Mouse (Mus musculus): ENCODE data around the gene Per2. TPM values are rescaled to one million over a fixed set of nuclear protein-coding genes. Genes with fewer than 3 reads are reported as not detected.

Per2 gene
- total RNA-seq, 2 experiments from 2014 or later = 14.6 to 16.0 TPM

- intact Hi-C loops (cut with DNase I) = no loop called here
Observed at GRCm38 (mm10) chr1:91441855-91442254, 17.3 kb downstream of the Per2 start.

GRCm38 (mm10) chr1:91439776-91440175 lies 19.3 kb downstream of the Per2 start:
- DNase-seq (ENCODE audit: extremely low spot score in 1 of 2, low spot score in 2 of 2) = no peak
- intact Hi-C loops (cut with DNase I) = no loop called here

More at GRCm38 (mm10) chr1:91441855-91442254, 17.3 kb downstream of the Per2 start:
- DNase-seq (ENCODE audit: extremely low spot score in 1 of 2, low spot score in 2 of 2) = no peak

- no peak for DNase-seq (ENCODE audit: extremely low spot score in 1 of 2, low spot score in 2 of 2)
- intact Hi-C loops (cut with DNase I) = no loop called here
Observed at GRCm38 (mm10) chr1:91437573-91437972, 21.6 kb downstream of the Per2 start.

- no peak for DNase-seq (ENCODE audit: extremely low spot score in 1 of 2, low spot score in 2 of 2)
Observed at GRCm38 (mm10) chr1:91437083-91437400, 22.1 kb downstream of the Per2 start.

GRCm38 (mm10) chr1:91436380-91437082 lies 22.6 kb downstream of the Per2 start:
- DNase-seq (ENCODE audit: extremely low spot score in 1 of 2, low spot score in 2 of 2) = peak in 1 of 2 experiments; percentile 80
- intact Hi-C loops (cut with DNase I) = no loop called here

More at GRCm38 (mm10) chr1:91437083-91437400, 22.1 kb downstream of the Per2 start:
- intact Hi-C loops (cut with DNase I) = no loop called here

- peak in 1 of 2 experiments; percentile 48 for DNase-seq (ENCODE audit: extremely low spot score in 1 of 2, low spot score in 2 of 2)
- intact Hi-C loops (cut with DNase I) = no loop called here
Observed at GRCm38 (mm10) chr1:91435606-91436130, 23.5 kb downstream of the Per2 start.

GRCm38 (mm10) chr1:91434905-91435304 lies 24.2 kb downstream of the Per2 start:
- intact Hi-C loops (cut with DNase I) = no loop called here
- DNase-seq (ENCODE audit: extremely low spot score in 1 of 2, low spot score in 2 of 2) = no peak

- no peak for DNase-seq (ENCODE audit: extremely low spot score in 1 of 2, low spot score in 2 of 2)
- intact Hi-C loops (cut with DNase I) = no loop called here
Observed at GRCm38 (mm10) chr1:91430761-91431160, 28.4 kb downstream of the Per2 start.

GRCm38 (mm10) chr1:91429212-91429611 lies 29.9 kb downstream of the Per2 start:
- intact Hi-C loops (cut with DNase I) = loop anchor here (5.0 kb wide), 1 partner anchor 53 kb away; no protein-coding TSS in a partner anchor
- DNase-seq (ENCODE audit: extremely low spot score in 1 of 2, low spot score in 2 of 2) = no peak

- intact Hi-C loops (cut with DNase I) = loop anchor here (5.0 kb wide), 1 partner anchor 54 kb away; no protein-coding TSS in a partner anchor
- DNase-seq (ENCODE audit: extremely low spot score in 1 of 2, low spot score in 2 of 2) = peak; percentile 62 to 87
Observed at GRCm38 (mm10) chr1:91428614-91429013, 30.5 kb downstream of the Per2 start.

- DNase-seq (ENCODE audit: extremely low spot score in 1 of 2, low spot score in 2 of 2) = no peak
- intact Hi-C loops (cut with DNase I) = loop anchor here (5.0 kb wide), 1 partner anchor 56 kb away; no protein-coding TSS in a partner anchor
Observed at GRCm38 (mm10) chr1:91426397-91426796, 32.7 kb downstream of the Per2 start.

- intact Hi-C loops (cut with DNase I) = no loop called here
- DNase-seq (ENCODE audit: extremely low spot score in 1 of 2, low spot score in 2 of 2) = no peak
Observed at GRCm38 (mm10) chr1:91420601-91421065, 38.5 kb downstream of the Per2 start.

GRCm38 (mm10) chr1:91419862-91420600 lies 39.1 kb downstream of the Per2 start:
- DNase-seq (ENCODE audit: extremely low spot score in 1 of 2, low spot score in 2 of 2) = no peak
- intact Hi-C loops (cut with DNase I) = loop anchor here (5.0 kb wide), 1 partner anchor 37 kb away; the partner anchor contains the start of gene Per2

- intact Hi-C loops (cut with DNase I) = loop anchor here (5.0 kb wide), 1 partner anchor 39 kb away; the partner anchor contains the start of gene Per2
- no peak for DNase-seq (ENCODE audit: extremely low spot score in 1 of 2, low spot score in 2 of 2)
Observed at GRCm38 (mm10) chr1:91417991-91418390, 41.1 kb downstream of the Per2 start.

GRCm38 (mm10) chr1:91415311-91415710 lies 43.8 kb downstream of the Per2 start:
- no peak for DNase-seq (ENCODE audit: extremely low spot score in 1 of 2, low spot score in 2 of 2)
- intact Hi-C loops (cut with DNase I) = loop anchor here (5.0 kb wide), 1 partner anchor 42 kb away; the partner anchor contains the start of gene Per2

GRCm38 (mm10) chr1:91414903-91415302 lies 44.2 kb downstream of the Per2 start:
- no peak for DNase-seq (ENCODE audit: extremely low spot score in 1 of 2, low spot score in 2 of 2)
- intact Hi-C loops (cut with DNase I) = loop anchor here (5.0 kb wide), 1 partner anchor 42 kb away; the partner anchor contains the start of gene Per2

- peak; percentile 60 to 88 for DNase-seq (ENCODE audit: extremely low spot score in 1 of 2, low spot score in 2 of 2)
- intact Hi-C loops (cut with DNase I) = no loop called here
Observed at GRCm38 (mm10) chr1:91413898-91414594, 45.1 kb downstream of the Per2 start, which contains the start of gene Hes6. Gene Hes6 (minus strand): TSS chr1:91414038.

- peak in 1 of 2 experiments; percentile 49 for DNase-seq (ENCODE audit: extremely low spot score in 1 of 2, low spot score in 2 of 2)
- intact Hi-C loops (cut with DNase I) = no loop called here
Observed at GRCm38 (mm10) chr1:91413536-91413897, 45.6 kb downstream of the Per2 start.

- intact Hi-C loops (cut with DNase I) = no loop called here
- peak; percentile 93 to 97 for DNase-seq (ENCODE audit: extremely low spot score in 1 of 2, low spot score in 2 of 2)
Observed at GRCm38 (mm10) chr1:91413030-91413506, 46.1 kb downstream of the Per2 start.

All from left cerebral cortex, postnatal 10 days (tissue).